Mouse (Mus musculus): Measurements from ENCODE around the gene Scarf2.

Gene Scarf2

GRCm38 (mm10) chr16:17796971-17797811 is at the start of gene Scarf2:
TSS of gene Scarf2 (plus strand) at chr16:17797282.
- DNase-seq (ENCODE audit: low spot score in 2 of 2), result no peak

DNA sequence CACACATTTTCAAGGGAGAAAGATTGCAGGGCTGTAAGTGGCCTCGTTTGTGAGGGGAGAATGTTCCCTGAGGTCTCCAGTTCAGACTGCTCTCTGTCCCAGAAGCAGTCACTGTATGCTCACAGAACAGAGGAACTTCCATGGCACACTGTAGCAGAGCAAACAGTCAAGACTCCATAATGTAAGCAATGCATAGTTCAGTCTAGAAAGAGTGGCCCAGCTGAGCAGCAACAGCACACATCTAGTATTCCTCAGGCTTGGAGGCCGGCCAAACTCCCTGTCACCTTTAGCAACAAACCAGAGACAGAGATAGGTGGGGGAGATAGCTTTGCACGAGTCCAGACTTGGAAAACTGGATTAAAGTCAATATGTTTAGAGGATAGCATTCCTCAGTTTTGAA is 44.1 kb upstream of the Scarf2 start:
- DNase-seq (ENCODE audit: low spot score in 2 of 2), result no peak

GRCm38 (mm10) chr16:17753686-17754085 is 43.4 kb upstream of the Scarf2 start:
- no peak for DNase-seq (ENCODE audit: low spot score in 2 of 2)

DNA sequence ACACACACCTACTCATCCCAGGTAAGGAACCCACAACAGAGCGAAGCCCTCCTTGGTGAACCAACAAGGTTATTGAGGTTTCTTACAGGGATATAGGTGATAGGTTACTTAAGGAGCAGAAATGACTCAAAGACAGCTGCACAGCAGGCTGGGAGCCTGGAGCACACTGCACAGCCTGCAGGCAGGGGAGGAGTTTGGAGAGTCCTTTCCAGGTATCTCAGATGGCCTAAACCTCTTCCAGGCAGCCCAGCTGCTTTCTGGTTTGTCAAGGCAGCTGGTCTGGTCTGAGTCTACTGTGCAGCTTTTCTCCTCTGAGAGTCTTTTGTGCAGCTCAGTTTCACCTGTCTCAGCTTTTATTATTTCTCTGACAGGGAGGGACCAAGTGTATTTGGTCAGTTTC is 39.3 kb upstream of the Scarf2 start:
- no peak for DNase-seq (ENCODE audit: low spot score in 2 of 2)

DNA sequence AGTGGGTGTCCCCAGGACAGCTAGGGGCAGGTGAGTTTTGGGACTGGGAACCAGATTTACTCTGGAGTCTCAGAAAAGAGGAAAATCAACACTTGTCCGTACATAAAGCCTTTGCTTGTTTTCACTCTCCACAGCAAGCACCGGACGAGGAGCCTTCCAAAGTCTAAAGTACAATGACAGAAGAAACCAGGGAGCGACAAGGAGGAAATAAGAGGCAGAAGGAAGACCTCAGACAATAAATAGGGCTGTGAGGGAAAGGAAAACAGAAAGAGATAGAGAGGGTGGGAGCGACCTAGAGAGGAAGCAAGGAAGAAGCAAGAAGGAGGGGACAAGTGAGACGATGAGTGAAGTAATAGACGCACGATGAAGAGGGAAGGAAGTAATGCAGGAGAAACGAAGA is 38.2 kb upstream of the Scarf2 start:
- DNase-seq (ENCODE audit: low spot score in 2 of 2), result no peak

- DNase-seq (ENCODE audit: low spot score in 2 of 2), result peak; percentile 87 to 90
These were observed 37.7 kb upstream of the Scarf2 start, which contains the start of gene Klhl22 for GRCm38 (mm10) chr16:17759344-17759773. TSS of gene Klhl22 (plus strand) at chr16:17759618.

DNA sequence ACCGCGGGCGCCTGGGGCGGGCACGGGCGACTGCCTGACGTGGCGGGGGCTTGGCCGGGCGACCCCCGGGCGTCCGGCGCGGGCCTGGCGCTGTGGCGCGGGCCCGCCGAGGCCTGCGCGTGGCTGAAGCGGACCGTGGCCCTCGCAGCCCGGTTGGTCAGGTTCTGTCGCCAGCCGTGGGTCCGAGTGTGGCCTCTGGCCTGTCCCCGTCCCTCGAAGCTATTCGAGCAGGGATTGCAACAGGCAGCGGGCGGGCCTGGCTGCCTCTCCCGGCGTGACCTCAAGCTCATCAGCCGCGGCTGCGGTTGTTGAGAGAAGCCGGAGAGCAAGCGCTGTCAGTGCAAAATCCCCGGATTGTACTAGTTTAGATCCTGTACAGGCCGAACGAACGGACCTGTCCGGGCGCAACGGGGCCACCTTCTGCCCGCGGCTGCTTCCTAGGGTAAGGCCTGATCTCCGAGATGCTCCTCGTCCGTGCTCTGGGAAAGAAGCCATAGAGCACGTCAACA is 37.2 kb upstream of the Scarf2 start:
- DNase-seq (ENCODE audit: low spot score in 2 of 2), result peak; percentile 33 to 44

DNA sequence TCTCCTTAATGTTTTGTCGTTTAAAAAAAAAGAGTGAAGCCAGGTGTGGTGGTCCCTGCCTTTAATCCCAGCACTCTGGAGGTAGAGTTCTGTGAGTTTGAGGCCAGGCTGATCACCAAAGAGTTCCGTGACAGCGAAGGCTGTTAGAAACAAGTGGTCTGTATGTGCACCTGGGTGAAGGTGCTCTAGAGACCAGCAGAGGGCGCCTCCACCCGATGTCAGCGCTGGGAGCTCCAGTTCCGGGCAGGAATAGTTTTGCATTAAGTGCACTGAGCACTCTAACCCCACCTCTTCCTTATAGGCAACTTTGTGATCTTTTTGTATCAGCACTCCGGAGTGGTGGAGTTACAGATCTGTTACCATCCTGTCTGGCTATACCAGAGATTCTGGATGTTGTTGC is 36.4 kb upstream of the Scarf2 start:
- peak; percentile 24 for DNase-seq (ENCODE audit: low spot score in 2 of 2)

DNA sequence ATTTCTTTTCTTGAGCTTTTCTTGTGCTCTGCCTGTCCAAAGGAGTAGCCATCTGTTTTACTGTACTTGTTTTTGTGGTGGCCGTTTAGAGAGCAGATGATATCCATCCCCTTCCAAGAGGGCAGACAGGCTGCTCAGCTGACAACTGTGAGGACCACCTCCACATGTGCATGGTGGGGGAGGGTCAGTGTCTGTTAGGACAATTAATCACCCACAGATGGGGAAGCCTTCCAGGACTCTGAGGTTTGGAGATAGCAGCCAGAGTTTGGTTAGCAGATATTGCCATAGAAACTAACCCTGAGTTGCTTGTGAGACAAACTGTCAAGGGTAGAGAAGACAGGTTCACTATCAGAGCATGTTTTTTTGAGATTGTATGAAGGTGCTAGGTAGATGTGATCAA is 36.0 kb upstream of the Scarf2 start:
- no peak for DNase-seq (ENCODE audit: low spot score in 2 of 2)

GRCm38 (mm10) chr16:17764108-17764511 is 33.0 kb upstream of the Scarf2 start:
- DNase-seq (ENCODE audit: low spot score in 2 of 2), result no peak

DNA sequence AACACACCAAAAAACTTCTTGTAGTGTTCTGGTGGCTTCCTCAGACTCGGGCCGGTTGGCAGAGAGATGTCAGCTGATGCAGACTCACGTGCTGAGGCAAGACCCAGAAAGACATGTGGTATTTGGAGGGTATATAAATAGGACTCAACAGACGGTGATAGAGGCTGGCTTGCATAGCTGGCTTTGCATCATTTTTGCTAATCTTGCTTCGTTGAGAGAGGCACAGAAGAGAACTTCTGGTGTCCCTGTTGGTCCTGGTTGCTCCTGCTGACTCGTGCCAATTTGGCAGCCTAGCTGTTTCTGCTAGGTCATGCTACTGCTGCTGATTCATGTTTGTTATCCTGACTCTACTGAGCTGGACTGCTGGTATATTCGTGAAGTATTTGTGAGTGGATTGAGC is 28.2 kb upstream of the Scarf2 start:
- DNase-seq (ENCODE audit: low spot score in 2 of 2), result peak; percentile 9 to 14

- DNase-seq (ENCODE audit: low spot score in 2 of 2), result no peak
These were observed 25.8 kb upstream of the Scarf2 start for GRCm38 (mm10) chr16:17771117-17771865.

DNA sequence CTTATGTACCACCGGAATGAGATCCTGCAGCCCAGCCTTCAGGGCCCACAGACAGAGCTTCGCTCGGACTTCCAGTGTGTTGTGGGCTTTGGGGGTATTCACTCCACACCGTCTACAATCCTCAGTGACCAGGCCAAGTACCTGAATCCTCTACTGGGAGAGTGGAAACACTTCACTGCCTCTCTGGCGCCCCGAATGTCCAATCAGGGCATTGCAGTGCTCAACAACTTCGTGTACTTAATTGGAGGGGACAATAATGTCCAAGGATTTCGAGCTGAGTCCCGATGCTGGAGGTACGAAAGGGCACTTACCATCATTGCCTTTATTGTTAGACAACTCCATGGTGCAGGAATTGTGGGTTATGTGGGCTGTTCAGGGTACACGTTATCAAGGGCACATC is 20.3 kb upstream of the Scarf2 start:
- DNase-seq (ENCODE audit: low spot score in 2 of 2), result peak in 1 of 2 experiments; percentile 38

DNA sequence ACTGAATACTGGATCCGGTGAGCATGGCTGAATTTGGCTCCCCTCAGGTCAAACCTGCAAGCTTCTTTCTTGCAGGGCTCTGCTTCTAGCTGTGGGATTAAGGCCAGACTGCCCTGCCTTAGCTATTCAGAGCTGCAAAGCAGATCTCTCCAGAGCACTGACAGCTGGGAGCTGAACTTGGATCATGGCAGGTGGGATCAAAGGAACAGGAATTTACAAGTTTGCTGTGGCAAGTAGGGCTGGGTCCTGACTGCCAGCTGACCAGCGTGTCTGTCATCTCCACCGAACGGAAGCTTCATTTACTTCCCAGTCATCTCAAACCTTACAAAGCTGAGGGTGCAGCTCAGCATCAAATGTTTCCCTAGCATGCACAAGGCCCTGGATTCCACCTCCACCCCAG is 18.9 kb upstream of the Scarf2 start:
- no peak for DNase-seq (ENCODE audit: low spot score in 2 of 2)

GRCm38 (mm10) chr16:17779692-17780091 is 17.4 kb upstream of the Scarf2 start:
- no peak for DNase-seq (ENCODE audit: low spot score in 2 of 2)

GRCm38 (mm10) chr16:17785337-17785736 is 11.7 kb upstream of the Scarf2 start:
- DNase-seq (ENCODE audit: low spot score in 2 of 2), result no peak

DNA sequence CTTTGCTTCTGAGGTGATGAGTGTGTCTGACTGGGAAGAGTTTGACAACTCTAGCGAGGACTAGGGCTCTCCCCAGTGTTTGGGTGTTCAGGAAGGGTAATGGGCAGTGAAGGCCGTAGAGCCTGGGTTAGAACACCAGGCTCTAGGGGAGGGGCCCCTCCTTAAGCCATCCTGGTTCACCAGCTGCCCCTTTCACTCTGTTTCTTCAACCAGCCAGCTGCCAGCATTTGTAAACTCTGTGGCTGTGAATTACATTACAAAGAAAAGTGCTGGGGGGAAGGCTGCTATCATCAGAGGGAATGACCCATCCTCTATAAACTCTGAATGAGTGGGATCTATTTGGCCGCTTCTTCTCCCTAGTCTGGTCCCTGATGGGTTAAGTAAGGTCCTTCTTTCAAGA is 4.4 kb upstream of the Scarf2 start:
- DNase-seq (ENCODE audit: low spot score in 2 of 2), result no peak

- no peak for DNase-seq (ENCODE audit: low spot score in 2 of 2)
These were observed 3.0 kb upstream of the Scarf2 start for GRCm38 (mm10) chr16:17794047-17794446.

- DNase-seq (ENCODE audit: low spot score in 2 of 2), result no peak
These were observed 1.4 kb upstream of the Scarf2 start for GRCm38 (mm10) chr16:17795643-17796042.

GRCm38 (mm10) chr16:17796519-17796918 is 563 bp upstream of the Scarf2 start:
- DNase-seq (ENCODE audit: low spot score in 2 of 2), result no peak

DNA sequence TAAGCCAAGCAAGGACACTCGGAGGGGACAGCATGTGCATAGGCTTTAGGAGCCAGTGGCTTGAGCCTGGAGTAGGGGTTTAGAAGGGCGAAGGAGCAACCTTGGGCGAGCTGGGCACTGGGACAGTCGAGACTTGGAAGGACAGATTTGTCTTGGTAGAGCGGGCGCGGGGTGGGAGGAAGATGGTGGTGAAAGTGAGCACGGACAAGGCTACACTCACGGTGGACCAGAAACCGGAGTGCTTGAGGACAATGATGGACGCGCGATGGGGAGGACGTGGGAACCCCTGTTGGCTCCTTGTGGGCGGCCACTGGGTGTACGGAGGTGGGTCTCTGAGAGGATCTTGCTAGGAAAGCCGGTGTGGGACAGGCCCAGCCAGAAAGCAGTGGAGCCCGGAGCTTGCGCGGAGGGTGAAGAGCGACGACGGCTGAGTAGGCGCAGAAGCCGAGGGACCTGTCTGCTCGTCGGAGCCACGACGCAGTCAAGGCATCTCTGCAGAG is 780 bp downstream of the Scarf2 start:
- no peak for DNase-seq (ENCODE audit: low spot score in 2 of 2)
